Mouse (Mus musculus): Measurements from ENCODE around the gene C1galt1. TPM values are rescaled to one million over a fixed set of nuclear protein-coding genes. Genes with fewer than 3 reads are reported as not detected.

The C1galt1 gene
- polyA plus RNA-seq, 1 experiment from 2014 or later, result 1.5 TPM

DNA sequence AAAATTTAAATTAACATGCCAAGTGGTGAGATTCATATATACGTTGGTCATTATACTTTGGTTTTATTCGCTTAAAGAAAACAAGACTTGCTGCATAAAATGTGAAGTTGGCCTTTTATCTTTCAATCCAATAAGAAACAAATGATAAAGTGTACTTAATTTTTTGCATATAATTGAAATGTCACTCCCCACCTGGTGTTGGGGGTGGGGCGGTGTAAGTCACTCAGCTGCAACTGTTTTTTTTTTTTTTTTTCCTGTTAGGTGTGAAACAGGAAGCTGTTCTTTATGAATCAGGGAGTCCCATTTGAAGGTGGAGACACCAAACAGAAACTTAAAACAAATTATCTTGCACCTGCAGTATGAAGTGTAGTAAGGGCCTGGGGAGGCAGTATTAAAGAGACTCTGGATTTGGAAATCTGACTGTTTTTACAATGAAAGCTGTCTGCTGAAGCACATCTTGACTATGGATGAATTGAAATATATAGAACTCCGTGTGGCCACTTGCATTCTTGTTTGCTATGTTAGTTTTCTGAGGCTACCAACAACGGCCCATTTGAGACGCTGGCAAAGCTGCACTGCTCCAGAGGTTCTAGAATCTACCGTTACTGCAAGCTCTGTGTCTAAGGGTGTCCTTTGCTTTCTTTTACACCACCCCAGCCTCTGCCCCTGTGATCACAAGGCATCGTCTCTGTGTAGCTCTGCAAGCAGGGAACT is 2.2 kb downstream of the C1galt1 start:
- 76% methylated on average over 8 of the region's 8 CpGs for WGBS
- Histone ChIP-seq H3K4me2 (no peak overlapping the region), H3K9ac (no peak overlapping the region)

DNA sequence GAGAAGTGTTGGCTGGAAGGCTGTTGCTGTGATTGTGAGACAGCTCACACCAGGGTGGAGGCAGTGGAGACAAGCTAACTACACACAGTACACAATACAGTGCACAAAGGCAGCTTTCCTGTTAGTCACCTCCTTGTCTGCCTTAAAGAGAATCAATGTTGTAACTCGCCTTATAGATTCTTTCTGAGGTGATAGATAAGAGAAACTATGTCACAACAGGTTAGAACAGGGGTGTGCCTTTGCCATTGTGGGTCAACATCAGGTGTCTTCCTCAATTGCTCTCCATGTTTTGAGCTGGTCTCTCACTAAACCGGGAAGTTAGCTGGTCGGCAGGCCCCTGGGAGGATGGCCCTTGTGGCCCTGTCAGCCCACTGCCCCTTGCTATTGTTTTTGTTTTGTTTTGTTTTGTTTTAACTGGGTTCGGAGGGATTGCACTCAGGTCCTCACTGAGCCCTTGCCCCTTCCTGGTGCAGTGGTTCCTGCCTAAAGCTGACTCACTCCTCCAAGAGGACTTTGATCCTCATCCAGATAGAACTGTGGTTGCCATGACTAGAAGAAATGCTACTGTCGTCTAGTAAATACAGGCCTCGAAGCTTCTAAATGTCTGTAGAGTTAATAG is 3.4 kb downstream of the C1galt1 start:
- no peak overlapping the region for H3K4me2 ChIP-seq
- no peak for ATAC-seq
- no peaks in the 10 kb centered on the region for H3K9me3 ChIP-seq (replicated peaks)
- no peaks in the 10 kb centered on the region for H3K36me3 ChIP-seq (ENCODE audit: poor library complexity, severe bottlenecking)
- H3K9ac ChIP-seq, result no peak overlapping the region
- H3K4me3 ChIP-seq, result no peak overlapping the region
- H3K27ac ChIP-seq, result no peak overlapping the region
- peaks cover 19% of the 10 kb centered on the region for H3K4me1 ChIP-seq
- H3K27me3 ChIP-seq, result no peaks in the 10 kb centered on the region
- WGBS, result 65% methylated on average over 6 of the region's 6 CpGs

More for the DNA sequence above, 2.2 kb downstream of the C1galt1 start:
- Histone ChIP-seq H3K9me3 (replicated peaks) (no peaks in the 10 kb centered on the region), H3K27me3 (no peaks in the 10 kb centered on the region), H3K4me1 (peaks cover 19% of the 10 kb centered on the region), H3K27ac (no peak overlapping the region), H3K4me3 (no peak overlapping the region), H3K36me3 (ENCODE audit: poor library complexity, severe bottlenecking) (no peaks in the 10 kb centered on the region)
- no peak for ATAC-seq

DNA sequence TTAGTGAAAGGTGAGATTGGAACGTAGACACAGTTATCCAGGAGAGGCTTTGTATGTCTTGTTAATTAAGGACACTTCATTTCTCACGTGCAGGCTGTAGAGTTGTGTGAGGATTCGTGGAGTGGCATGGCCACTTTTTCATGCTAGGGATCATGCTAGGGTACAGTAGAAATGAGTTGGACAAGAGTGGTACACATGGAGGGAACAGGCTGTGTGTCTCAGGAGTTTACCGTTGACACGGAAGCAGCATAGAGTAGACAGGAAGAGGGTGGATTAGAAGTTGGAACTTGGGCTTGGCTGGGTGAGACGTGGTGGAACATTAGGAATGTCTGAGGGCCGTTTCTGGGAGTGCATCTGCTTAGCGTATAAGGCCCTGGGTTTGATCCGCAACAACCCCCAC is 4.1 kb downstream of the C1galt1 start:
- Histone ChIP-seq H3K9ac (no peak overlapping the region), H3K4me1 (peaks cover 19% of the 10 kb centered on the region), H3K36me3 (ENCODE audit: poor library complexity, severe bottlenecking) (no peaks in the 10 kb centered on the region), H3K27me3 (no peaks in the 10 kb centered on the region), H3K27ac (no peak overlapping the region), H3K9me3 (replicated peaks) (no peaks in the 10 kb centered on the region), H3K4me3 (no peak overlapping the region), H3K4me2 (no peak overlapping the region)
- ATAC-seq, result no peak
- 88% methylated on average over 9 of the region's 9 CpGs for WGBS

DNA sequence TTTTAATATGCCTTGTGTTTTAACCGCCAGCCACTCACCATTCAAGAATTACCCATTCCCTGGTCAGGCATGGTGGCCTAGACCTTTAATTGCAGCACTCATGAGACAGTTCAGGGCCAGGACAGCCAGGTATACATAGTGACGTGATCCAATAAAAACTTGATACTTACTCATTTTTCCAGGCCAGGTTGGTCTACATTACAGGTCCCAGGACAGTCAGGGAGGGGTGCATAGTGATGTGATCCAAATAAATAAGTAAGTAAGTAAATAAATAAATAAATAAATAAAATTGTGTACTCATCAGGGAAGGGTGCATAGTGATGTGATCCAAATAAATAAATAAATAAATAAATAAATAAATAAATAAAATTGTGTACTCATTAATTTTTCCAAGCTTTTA is 6.4 kb downstream of the C1galt1 start:
- no peak for ATAC-seq
- no peaks in the 10 kb centered on the region for H3K36me3 ChIP-seq (ENCODE audit: poor library complexity, severe bottlenecking)
- H3K4me2 ChIP-seq, result no peak overlapping the region
- no peaks in the 10 kb centered on the region for H3K9me3 ChIP-seq (replicated peaks)
- 92% methylated on average over 2 of the region's 2 CpGs for WGBS
- no peak overlapping the region for H3K27ac ChIP-seq
- no peaks in the 10 kb centered on the region for H3K27me3 ChIP-seq
- no peak overlapping the region for H3K4me3 ChIP-seq
- H3K9ac ChIP-seq, result no peak overlapping the region
- H3K4me1 ChIP-seq, result peaks cover 14% of the 10 kb centered on the region

DNA sequence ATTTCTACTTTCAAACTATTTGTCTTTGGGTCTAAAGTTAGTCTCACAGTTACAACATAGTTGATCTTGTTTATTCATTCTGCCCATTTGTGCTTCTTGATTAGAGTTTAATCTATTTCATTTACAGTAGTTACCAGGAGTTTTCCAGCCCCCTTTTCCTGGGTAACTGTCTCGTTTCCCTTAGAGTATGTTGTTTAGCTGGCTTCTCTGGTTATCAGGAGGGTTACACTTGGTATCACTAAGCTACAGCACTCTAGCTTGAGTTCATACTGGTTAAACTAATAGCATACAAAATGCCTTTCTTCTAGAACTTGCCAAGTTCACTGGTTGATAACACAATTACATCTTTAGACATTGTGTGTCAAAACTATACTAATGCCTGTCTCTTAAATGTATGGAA is 8.3 kb downstream of the C1galt1 start:
- no peak for ATAC-seq
- Histone ChIP-seq H3K27me3 (no peaks in the 10 kb centered on the region), H3K4me2 (no peak overlapping the region), H3K4me3 (no peak overlapping the region), H3K9me3 (replicated peaks) (no peaks in the 10 kb centered on the region), H3K4me1 (0 out of 2 replicates have a peak, but pooled peaks cover 6% of the 10 kb centered on the region), H3K36me3 (ENCODE audit: poor library complexity, severe bottlenecking) (no peaks in the 10 kb centered on the region), H3K27ac (no peak overlapping the region), H3K9ac (no peak overlapping the region)
- 72% methylated on average over 1 of the region's 1 CpGs for WGBS

DNA sequence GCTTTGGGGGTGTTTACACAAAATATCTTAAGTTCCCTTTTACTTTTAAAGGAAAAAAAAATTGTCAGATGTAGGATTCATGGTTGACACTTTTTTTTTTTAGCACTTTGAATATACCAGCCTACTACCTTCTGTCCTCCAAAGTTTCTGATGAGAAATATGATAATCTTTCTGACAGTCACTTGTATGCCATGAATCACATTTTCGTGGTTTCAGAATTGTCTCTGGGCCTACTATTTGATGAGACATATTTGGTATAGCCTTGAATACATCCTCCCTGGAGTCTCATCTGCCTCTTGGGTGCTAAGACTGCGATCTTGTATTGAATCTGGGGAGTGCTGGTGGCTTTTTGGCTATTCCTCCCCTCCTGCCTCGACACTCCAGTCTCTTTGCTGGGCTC is 8.8 kb downstream of the C1galt1 start:
- 0 out of 2 replicates have a peak, but pooled peaks cover 6% of the 10 kb centered on the region for H3K4me1 ChIP-seq
- no peak overlapping the region for H3K9ac ChIP-seq
- WGBS, result 75% methylated on average over 3 of the region's 3 CpGs
- no peak overlapping the region for H3K4me3 ChIP-seq
- no peak overlapping the region for H3K27ac ChIP-seq
- H3K9me3 ChIP-seq (replicated peaks), result no peaks in the 10 kb centered on the region
- no peaks in the 10 kb centered on the region for H3K27me3 ChIP-seq
- ATAC-seq, result no peak
- H3K4me2 ChIP-seq, result no peak overlapping the region
- no peaks in the 10 kb centered on the region for H3K36me3 ChIP-seq (ENCODE audit: poor library complexity, severe bottlenecking)

DNA sequence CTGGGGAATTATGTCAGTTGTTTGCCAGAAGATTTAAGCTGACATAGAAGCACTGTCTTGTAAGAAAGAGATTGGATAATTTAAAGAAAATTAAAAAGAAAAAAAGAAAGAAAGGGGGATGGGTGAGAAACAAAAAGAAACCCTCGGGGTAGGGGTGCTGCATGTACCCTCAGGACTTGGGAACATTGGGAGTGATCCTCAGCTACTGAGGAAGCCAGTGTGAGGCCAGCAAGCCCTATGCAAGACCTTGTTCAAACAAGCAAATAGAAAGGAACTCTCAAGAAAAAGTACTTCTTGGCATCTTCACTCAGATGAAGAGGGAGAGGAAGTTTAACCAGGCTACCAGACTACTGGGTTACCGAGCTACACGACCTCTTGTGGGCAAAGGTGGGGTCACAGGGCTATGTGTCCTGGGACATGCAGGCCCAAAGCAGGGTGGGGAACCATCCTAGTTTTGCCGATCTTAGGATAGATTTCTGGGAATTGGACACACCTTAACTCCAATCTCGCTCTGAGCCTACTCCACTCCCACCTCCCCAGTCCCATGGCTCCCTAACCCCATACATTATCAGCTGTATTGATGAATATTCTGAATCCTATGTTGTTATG is 12.1 kb downstream of the C1galt1 start:
- Histone ChIP-seq H3K27me3 (no peaks in the 10 kb centered on the region), H3K27ac (no peak overlapping the region), H3K9me3 (replicated peaks) (no peaks in the 10 kb centered on the region), H3K4me2 (no peak overlapping the region), H3K4me1 (no peaks in the 10 kb centered on the region), H3K9ac (no peak overlapping the region), H3K4me3 (no peak overlapping the region), H3K36me3 (ENCODE audit: poor library complexity, severe bottlenecking) (no peaks in the 10 kb centered on the region)
- WGBS, result 76% methylated on average over 5 of the region's 5 CpGs
- no peak for ATAC-seq

DNA sequence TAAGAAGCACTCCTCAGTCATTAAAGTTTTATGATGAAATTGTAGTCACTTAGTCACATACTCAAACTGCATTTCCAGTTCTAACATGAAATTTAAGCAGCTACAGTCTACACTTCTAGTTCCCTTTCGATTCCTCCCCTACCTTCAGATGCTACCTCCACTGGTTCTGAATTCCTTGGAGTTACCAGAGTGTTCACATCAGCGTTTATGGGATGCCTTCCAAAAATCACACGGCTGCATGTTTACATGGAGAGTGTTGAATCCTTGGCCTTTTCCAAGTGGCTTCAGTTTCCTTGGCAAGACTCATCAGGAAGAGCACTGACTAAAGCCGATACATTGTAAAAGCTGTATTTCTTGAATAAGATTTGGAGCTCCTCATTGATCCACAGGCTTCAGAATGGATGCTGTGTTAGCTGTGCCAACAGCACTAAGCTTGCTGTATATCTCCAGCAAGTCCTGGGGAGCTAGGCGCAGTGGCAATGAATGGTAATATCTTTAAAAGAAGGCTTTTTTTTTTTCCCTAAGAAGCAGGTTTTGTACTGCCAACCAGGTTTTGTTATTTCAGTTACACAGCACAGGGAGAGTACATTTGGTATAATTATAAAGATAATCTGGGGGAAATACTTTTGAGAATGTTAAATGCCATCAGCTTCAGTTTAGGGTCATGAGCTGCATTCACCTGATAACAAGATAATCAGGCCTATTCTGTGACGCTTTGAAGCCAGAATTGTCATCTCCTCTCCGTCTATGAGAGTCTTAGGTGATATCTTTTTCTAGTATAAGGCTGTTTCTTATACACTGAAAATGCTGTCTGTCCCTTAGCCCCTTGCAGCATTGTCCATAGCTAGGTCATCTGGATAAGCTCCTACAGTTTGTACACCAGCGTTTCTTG is 13.0 kb downstream of the C1galt1 start:
- 87% methylated on average over 8 of the region's 8 CpGs for WGBS
- Histone ChIP-seq H3K9me3 (replicated peaks) (no peaks in the 10 kb centered on the region), H3K27ac (no peak overlapping the region), H3K9ac (no peak overlapping the region), H3K4me2 (no peak overlapping the region), H3K36me3 (ENCODE audit: poor library complexity, severe bottlenecking) (no peaks in the 10 kb centered on the region), H3K4me1 (no peaks in the 10 kb centered on the region), H3K27me3 (no peaks in the 10 kb centered on the region), H3K4me3 (no peak overlapping the region)
- ATAC-seq, result no peak

DNA sequence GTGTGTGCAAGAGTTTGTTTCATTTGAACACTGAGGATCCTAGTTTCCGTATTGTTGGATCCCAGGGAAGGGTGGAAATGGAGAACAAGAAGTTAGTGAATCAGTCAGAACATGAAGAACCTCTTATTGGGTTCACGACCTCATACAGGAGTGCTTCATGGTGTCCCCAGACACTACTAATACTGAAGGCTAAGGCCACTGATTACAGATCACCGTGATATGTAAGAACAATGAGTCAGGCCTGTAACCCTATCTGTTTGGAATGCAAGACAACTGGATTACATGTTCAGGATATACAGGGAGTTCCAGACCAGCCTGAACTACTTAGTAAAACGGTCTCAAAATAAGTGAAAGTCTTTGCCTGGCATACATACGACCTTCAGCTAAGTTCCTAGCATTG is 13.9 kb downstream of the C1galt1 start:
- H3K36me3 ChIP-seq (ENCODE audit: poor library complexity, severe bottlenecking), result no peaks in the 10 kb centered on the region
- no peak overlapping the region for H3K4me3 ChIP-seq
- WGBS, result 91% methylated on average over 5 of the region's 5 CpGs
- no peak overlapping the region for H3K9ac ChIP-seq
- H3K27me3 ChIP-seq, result no peaks in the 10 kb centered on the region
- 0 out of 2 replicates have a peak, but pooled peaks cover 4% of the 10 kb centered on the region for H3K4me1 ChIP-seq
- H3K27ac ChIP-seq, result no peak overlapping the region
- no peak for ATAC-seq
- no peak overlapping the region for H3K4me2 ChIP-seq
- no peaks in the 10 kb centered on the region for H3K9me3 ChIP-seq (replicated peaks)

DNA sequence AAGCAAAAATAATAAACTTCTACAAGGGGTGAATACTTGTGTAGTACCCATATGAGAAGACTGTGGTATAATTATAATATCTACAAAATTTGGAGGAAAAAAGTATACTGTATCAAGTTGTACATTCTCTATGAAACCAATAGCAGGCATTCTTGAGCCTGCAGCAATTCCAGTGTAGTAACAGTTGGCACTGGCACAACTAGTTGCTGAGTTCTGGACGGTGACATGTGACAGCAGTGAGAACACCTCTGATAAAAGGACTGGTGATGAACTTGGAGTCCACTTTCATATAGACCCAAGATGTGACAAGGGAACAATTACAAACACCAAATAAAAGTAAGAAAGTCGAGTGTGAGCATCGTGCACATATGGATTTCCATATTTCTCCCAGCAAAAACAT is 14.5 kb downstream of the C1galt1 start:
- Histone ChIP-seq H3K4me2 (no peak overlapping the region), H3K9ac (no peak overlapping the region), H3K9me3 (replicated peaks) (no peaks in the 10 kb centered on the region), H3K36me3 (ENCODE audit: poor library complexity, severe bottlenecking) (no peaks in the 10 kb centered on the region), H3K4me3 (no peak overlapping the region), H3K4me1 (0 out of 2 replicates have a peak, but pooled peaks cover 4% of the 10 kb centered on the region), H3K27ac (no peak overlapping the region), H3K27me3 (no peaks in the 10 kb centered on the region)
- ATAC-seq, result no peak
- 92% methylated on average over 3 of the region's 3 CpGs for WGBS

DNA sequence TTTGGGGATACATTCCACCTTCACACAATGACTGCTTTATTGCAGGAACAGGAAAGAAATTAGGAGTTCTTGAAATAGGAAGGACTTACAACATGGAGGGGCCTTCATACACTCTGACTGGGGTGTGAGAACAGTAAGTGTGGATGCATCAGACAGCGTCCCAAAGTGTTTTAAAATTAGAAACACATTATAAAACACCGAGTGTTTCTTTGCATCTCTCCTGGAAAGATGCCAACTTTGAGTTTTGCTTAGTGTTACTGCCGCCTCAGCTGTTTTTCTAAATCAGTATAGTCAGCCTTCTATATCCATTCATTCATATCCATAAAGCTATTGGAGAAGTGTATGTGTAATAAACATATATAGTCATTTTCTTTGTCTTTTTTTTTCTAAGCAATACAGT is 16.4 kb downstream of the C1galt1 start:
- WGBS, result 54% methylated on average over 3 of the region's 3 CpGs

DNA sequence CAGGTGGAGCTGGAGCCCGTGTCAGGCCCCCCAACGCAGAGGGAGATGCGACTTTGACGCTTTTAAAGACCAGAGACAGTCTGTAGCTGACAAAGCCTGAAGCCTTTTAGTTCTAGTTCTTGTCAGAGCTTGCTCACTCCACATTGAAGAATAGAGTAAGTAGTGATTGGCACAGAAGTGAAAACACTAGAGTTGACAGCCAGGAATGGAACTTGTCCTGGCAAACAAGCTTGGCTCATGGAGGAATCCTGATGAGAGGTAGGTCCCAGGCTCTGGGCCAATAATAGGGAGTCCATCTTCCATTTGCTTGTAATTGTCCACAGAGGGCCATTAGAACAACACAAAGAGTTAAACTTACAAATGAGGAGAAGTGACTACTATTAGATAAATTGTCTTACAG is 18.7 kb downstream of the C1galt1 start:
- Histone ChIP-seq H3K4me2 (no peak overlapping the region), H3K27ac (no peak overlapping the region), H3K9ac (no peak overlapping the region), H3K4me3 (no peak overlapping the region), H3K9me3 (replicated peaks) (no peaks in the 10 kb centered on the region), H3K27me3 (no peaks in the 10 kb centered on the region), H3K4me1 (0 out of 2 replicates have a peak, but pooled peaks cover 4% of the 10 kb centered on the region), H3K36me3 (ENCODE audit: poor library complexity, severe bottlenecking) (no peaks in the 10 kb centered on the region)
- WGBS, result 81% methylated on average over 4 of the region's 4 CpGs
- ATAC-seq, result no peak

More for the DNA sequence above, 16.4 kb downstream of the C1galt1 start:
- H3K9ac ChIP-seq, result no peak overlapping the region
- H3K4me2 ChIP-seq, result no peak overlapping the region
- ATAC-seq, result peak; percentile 48; the same call in 1 of the 2 replicates
- no peaks in the 10 kb centered on the region for H3K36me3 ChIP-seq (ENCODE audit: poor library complexity, severe bottlenecking)
- no peak overlapping the region for H3K4me3 ChIP-seq
- H3K27me3 ChIP-seq, result no peaks in the 10 kb centered on the region
- H3K9me3 ChIP-seq (replicated peaks), result no peaks in the 10 kb centered on the region
- H3K27ac ChIP-seq, result no peak overlapping the region
- H3K4me1 ChIP-seq, result 0 out of 2 replicates have a peak, but pooled peaks cover 4% of the 10 kb centered on the region

Measured in forebrain, embryonic 13.5 days (tissue).